Mouse (Mus musculus) liver, embryonic 18 days (tissue): ENCODE results near the gene Cd59a. TPM values are rescaled to one million over a fixed set of nuclear protein-coding genes. Genes with fewer than 3 reads are reported as not detected.

ENCODE experiments used
- polyA plus RNA-seq: library from polyadenylated mRNA; depleted of rRNA; stranded (reverse); fragments of >200 nt; gene quantifications from 2 replicates; pipeline ENCODE4 v1.2.3, GENCODE M21; 2012; rRNA removed

The Cd59a gene
- 39.7 and 40.0 TPM in 2 replicates for polyA plus RNA-seq

DNA sequence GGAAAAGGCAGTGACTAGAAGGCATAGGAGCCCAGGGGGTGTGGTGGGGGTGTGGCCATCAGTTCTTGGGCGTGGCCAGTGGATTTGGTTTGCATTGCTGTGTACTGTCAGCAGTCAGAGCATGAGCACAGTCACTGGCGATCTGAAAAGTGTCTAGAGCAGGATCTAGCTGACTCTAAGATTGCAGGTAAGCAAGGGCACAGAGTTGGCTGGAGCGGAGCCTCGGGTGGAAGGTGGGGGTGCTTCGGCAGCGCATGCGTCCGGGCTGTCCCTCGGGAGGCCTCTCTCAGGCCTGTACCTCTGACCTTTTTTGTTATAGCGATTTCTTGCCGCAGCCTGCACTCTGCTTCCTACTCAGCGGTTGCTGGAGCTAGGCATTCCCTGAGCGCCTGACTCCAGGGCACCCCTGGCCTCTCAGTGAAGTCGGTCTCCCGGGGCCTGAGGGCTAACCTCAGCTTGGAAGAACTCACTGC lies at the start of gene Cd59a:
Gene Cd59a, plus strand, starts transcription at position 61 of the 473 bp plus-strand sequence.

GRCm38 (mm10) chr2:104065526-104065925 lies 30.1 kb upstream of the Cd59a start, which contains the start of gene Gm10912:
Gene Gm10912 (plus strand): TSS chr2:104065826.

DNA sequence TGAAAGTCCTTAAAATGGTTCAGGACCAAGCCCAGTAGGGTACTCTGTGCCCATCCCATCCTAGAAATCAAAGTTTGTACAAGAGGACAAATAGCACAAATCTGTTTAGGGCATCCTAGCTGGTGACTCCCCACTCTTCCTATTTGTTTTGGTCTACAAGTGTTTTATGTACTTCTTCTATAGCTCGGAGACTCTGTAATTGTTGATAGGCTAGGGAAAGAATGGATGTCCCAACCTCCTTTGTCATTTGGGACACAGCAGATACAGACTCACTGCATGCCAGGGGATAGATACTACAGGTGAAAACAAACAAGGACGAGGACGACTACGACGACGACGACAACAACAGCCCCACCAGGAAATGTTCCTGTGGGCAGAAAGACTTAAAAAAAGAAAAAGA lies 27.2 kb upstream of the Cd59a start, which contains the start of gene Gm10799:
Gene Gm10799, minus strand, starts transcription at position 101 of the 400 bp plus-strand sequence.

DNA sequence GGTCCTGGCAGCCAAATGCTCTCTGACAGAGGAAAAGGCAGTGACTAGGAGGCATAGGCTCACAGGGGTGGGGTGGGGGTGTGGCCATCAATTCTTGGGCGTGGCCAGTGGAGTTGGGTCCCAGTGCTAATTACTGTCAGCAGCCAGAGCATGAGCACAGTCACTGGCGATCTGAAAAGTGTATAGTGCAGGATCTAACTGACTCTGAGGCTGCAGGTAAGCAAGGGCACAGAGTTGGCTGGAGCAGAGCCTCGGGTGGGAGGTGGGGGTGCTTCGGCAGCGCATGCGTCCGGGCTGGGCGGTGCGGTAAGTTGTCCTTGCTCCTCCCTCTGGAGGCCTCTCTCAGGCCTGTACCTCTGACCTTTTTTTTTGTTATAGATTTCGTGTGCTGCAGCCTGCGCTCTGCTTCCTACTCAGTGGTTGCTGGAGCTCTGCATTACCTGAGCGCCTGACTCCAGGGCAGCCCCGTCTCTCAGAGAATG lies 25.9 kb upstream of the Cd59a start, which contains the start of gene Cd59b:
Gene Cd59b, plus strand, starts transcription at position 146 of the 482 bp plus-strand sequence.

GRCm38 (mm10) chr2:104122505-104123378 lies 27.1 kb downstream of the Cd59a start, which contains the start of gene A930018P22Rik:
Gene A930018P22Rik (plus strand): TSS chr2:104122769.

Other genes starting within 250 kb of the Cd59a start
- 72.3 and 76.6 TPM in 2 replicates for gene Lmo2, start 137.8 kb upstream of the Cd59a start, polyA plus RNA-seq
- 29.6 and 30.0 TPM in 2 replicates for gene Fbxo3, start 68.1 kb upstream of the Cd59a start, polyA plus RNA-seq
- gene 4931422A03Rik, start 67.4 kb upstream of the Cd59a start, polyA plus RNA-seq: 0.16 TPM in 1 of 2 replicates, not detected in the other
- gene Gm10912, start 30.0 kb upstream of the Cd59a start, polyA plus RNA-seq: 0.04 and 0.07 TPM in 2 replicates
- not detected in 2 replicates for gene Gm10799, start 27.3 kb upstream of the Cd59a start, polyA plus RNA-seq
- gene Cd59b, start 26.0 kb upstream of the Cd59a start, polyA plus RNA-seq: 4.6 and 4.7 TPM in 2 replicates
- gene A930018P22Rik, start 27.0 kb downstream of the Cd59a start, polyA plus RNA-seq: 0.08 and 0.11 TPM in 2 replicates